Mouse (Mus musculus) hindbrain, embryonic 16.5 days (tissue): Measurements from ENCODE around the gene Ccl27a. TPM values are rescaled to one million over a fixed set of nuclear protein-coding genes. Genes with fewer than 3 reads are reported as not detected.

Experiments used
- ATAC-seq: fragments of 200-750 bp; cut with Nextera tagmentation; 2 replicates; pipeline ENCODE4 v1.8.0; 2017; ENCODE audit warnings: moderate TSS enrichment, moderate library complexity
- H3K27ac ChIP-seq: fragments of 300-500 bp; sonication (generic); 2 replicates; pipeline ENCODE4 v1.5.1; 2014; ENCODE audit warnings: low read depth, mild to moderate bottlenecking, control low read depth, low read length, moderate library complexity
- H3K27me3 ChIP-seq: fragments of 300-500 bp; sonication (generic); replicated peaks from 2 replicates; pipeline ENCODE4 v1.6.1; 2014; ENCODE audit warnings: low read length; ENCODE audit not compliant: control insufficient read depth, insufficient read depth
- H3K36me3 ChIP-seq: fragments of 300-500 bp; sonication (generic); 2 replicates; pipeline ENCODE4 v1.6.1; 2014; ENCODE audit warnings: mild to moderate bottlenecking, low read length, moderate library complexity, mixed read lengths; ENCODE audit not compliant: control insufficient read depth, insufficient read depth
- H3K4me1 ChIP-seq: fragments of 300-500 bp; sonication (generic); 2 replicates; pipeline ENCODE4 v1.6.1; 2014; ENCODE audit warnings: low read depth, low read length; ENCODE audit not compliant: control insufficient read depth, insufficient read depth
- H3K4me2 ChIP-seq: fragments of 300-500 bp; sonication (generic); 2 replicates; pipeline ENCODE4 v1.6.1; 2014; ENCODE audit warnings: mild to moderate bottlenecking, low read length, control low read depth, moderate library complexity
- H3K4me3 ChIP-seq: fragments of 300-500 bp; sonication (generic); 2 replicates; pipeline ENCODE4 v1.5.1; 2014; ENCODE audit warnings: mild to moderate bottlenecking, low read length, control low read depth, moderate library complexity
- H3K9ac ChIP-seq: fragments of 300-500 bp; sonication (generic); 2 replicates; pipeline ENCODE4 v1.6.1; 2014; ENCODE audit warnings: low read depth, mild to moderate bottlenecking, control low read depth, low read length, moderate library complexity
- H3K9me3 ChIP-seq: fragments of 300-500 bp; sonication (generic); 2 replicates; pipeline ENCODE4 v1.6.1; 2014; ENCODE audit warnings: mild to moderate bottlenecking, low read length, moderate library complexity; ENCODE audit not compliant: control insufficient read depth
- WGBS: fragments of 180-500 bp; shearing (Covaris S2); extraction: QIAGEN DNeasy Blood & Tissue Kit; methylation state at CpG from one replicate; pipeline ENCODE4 v1.1.7; 2014; 5-methylcytosine and 5-hydroxymethylcytosine counted together
- polyA plus RNA-seq: library from polyadenylated mRNA; unstranded; fragments of >200 nt; fragmentation: Nextera tagmentation; extraction: Ambion mirVana; gene quantifications from 2 replicates; pipeline ENCODE4 v1.2.1, GENCODE M21; 2015

Ccl27a gene
- polyA plus RNA-seq, 1 experiment from 2014 or later = 276 TPM

DNA sequence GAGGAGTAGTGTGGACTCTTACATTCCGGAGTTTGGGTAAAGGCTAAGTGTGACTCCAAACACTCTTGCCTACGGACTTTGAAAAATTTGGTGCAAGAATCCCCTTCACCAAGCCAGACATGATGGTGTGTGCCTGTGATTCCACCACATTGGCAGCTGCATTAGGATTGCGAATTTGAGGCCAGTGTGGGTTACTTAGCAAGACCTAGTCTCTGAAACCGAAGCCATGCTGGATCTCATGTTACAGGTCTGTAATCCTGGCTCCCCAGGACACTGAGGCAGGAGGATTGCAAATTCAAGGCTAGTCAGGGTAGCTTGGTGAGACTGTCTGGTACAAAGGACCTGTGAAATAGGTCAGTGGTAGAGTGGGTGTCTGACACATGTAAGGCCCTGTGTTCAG, 15.3 kb downstream of the Ccl27a start:
- ATAC-seq = no peak
- H3K27me3 ChIP-seq = no peaks in the 10 kb centered on the region
- H3K4me2 ChIP-seq = no peak overlapping the region
- WGBS = 90% methylated on average over 4 of the region's 4 CpGs
- no peak overlapping the region for H3K9ac ChIP-seq
- no peaks in the 10 kb centered on the region for H3K9me3 ChIP-seq
- H3K4me1 ChIP-seq = peaks cover 38% of the 10 kb centered on the region
- no peaks in the 10 kb centered on the region for H3K36me3 ChIP-seq
- no peak overlapping the region for H3K27ac ChIP-seq
- H3K4me3 ChIP-seq = no peak overlapping the region

- 87% methylated on average over 11 of the region's 11 CpGs for WGBS
- Histone ChIP-seq H3K36me3 (no peaks in the 10 kb centered on the region), H3K4me1 (peaks cover 38% of the 10 kb centered on the region), H3K4me3 (no peak overlapping the region), H3K9me3 (no peaks in the 10 kb centered on the region), H3K27ac (no peak overlapping the region), H3K4me2 (no peak overlapping the region), H3K27me3 (no peaks in the 10 kb centered on the region), H3K9ac (no peak overlapping the region)
- no peak for ATAC-seq
Measured at GRCm38 (mm10) chr4:41758021-41758420, 16.0 kb downstream of the Ccl27a start.

DNA sequence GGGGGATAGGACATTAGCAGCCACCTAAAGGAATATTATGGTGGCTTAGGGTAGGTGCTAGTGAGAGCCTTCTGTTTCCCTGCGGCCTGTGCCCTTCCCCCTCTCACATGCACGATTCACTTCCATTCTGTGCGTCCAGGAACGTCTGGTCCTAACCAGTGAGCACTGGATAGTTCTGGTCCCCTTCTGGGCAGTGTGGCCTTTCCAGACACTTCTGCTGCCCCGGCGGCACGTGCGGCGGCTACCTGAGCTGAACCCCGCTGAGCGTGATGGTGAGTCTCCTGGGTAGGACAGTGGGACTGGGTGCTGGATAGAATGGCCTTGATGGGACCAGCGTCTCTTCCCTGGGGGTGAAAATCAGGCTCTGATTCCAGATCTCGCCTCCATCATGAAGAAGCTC, 16.7 kb downstream of the Ccl27a start:
- no peaks in the 10 kb centered on the region for H3K36me3 ChIP-seq
- H3K4me1 ChIP-seq = peaks cover 33% of the 10 kb centered on the region
- H3K4me3 ChIP-seq = no peak overlapping the region
- ATAC-seq = no peak
- no peak overlapping the region for H3K4me2 ChIP-seq
- H3K27me3 ChIP-seq = no peaks in the 10 kb centered on the region
- no peaks in the 10 kb centered on the region for H3K9me3 ChIP-seq
- H3K27ac ChIP-seq = no peak overlapping the region
- H3K9ac ChIP-seq = no peak overlapping the region
- WGBS = 90% methylated on average over 13 of the region's 13 CpGs

GRCm38 (mm10) chr4:41756440-41756839, 17.6 kb downstream of the Ccl27a start:
- no peak overlapping the region for H3K27ac ChIP-seq
- peaks cover 29% of the 10 kb centered on the region for H3K4me1 ChIP-seq
- no peak for ATAC-seq
- peak overlapping the region; percentile 66 for H3K4me3 ChIP-seq
- no peaks in the 10 kb centered on the region for H3K36me3 ChIP-seq
- H3K9ac ChIP-seq = peak overlapping the region; percentile 77
- no peaks in the 10 kb centered on the region for H3K9me3 ChIP-seq
- 76% methylated on average over 8 of the region's 8 CpGs for WGBS
- H3K27me3 ChIP-seq = no peaks in the 10 kb centered on the region
- peak overlapping the region; percentile 80 for H3K4me2 ChIP-seq

GRCm38 (mm10) chr4:41755338-41756305, 18.4 kb downstream of the Ccl27a start, which contains the start of gene Sigmar1:
Gene Sigmar1, minus strand, starts transcription at chr4:41756157.
- Histone ChIP-seq H3K36me3 (no peaks in the 10 kb centered on the region), H3K27ac (peak within 1 kb of the TSS; percentile 83), H3K9me3 (no peaks in the 10 kb centered on the region), H3K4me3 (peak within 1 kb of the TSS; percentile 66), H3K4me1 (peaks cover 21% of the 10 kb centered on the region), H3K4me2 (peak within 1 kb of the TSS; percentile 80), H3K9ac (peak within 1 kb of the TSS; percentile 77), H3K27me3 (no peaks in the 10 kb centered on the region)
- ATAC-seq = peak; percentile 81
- WGBS = under 1% methylated on average over 55 of the region's 57 CpGs

DNA sequence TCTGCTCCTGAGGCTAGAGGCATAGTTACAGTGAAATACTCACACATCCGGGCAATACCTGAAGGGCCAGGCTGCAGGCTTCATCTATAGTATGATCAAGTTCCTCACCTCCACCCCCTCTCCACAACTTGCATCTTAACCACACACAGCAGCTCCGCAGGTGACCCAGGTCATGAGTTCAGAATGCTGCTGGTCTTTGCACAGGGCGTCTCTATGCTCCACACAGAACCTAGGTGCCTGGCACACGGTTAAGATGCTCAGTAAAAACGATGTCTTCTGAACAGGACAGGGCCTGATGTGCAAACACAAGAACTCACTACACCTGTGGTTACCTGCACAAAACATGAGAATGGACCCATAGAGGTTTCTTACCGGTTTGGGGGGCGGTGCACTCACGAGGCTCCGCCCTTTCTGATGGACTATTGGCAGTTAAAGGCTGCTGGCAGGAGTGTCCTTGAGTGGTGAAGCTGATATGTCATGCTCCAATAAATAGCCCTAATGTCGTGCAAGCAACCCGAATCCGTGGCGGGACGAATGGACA, 19.2 kb downstream of the Ccl27a start, which contains the start of gene Galt:
Gene Galt, plus strand, starts transcription at position 432 of the 541 bp plus-strand sequence.
- Histone ChIP-seq H3K9ac (peak within 1 kb of the TSS; percentile 77), H3K4me3 (peak within 1 kb of the TSS; percentile 66), H3K9me3 (no peaks in the 10 kb centered on the region), H3K4me2 (peak within 1 kb of the TSS; percentile 80), H3K27me3 (no peaks in the 10 kb centered on the region), H3K27ac (peak within 1 kb of the TSS; percentile 83), H3K4me1 (peaks cover 14% of the 10 kb centered on the region), H3K36me3 (no peaks in the 10 kb centered on the region)
- WGBS = 15% methylated on average over 14 of the region's 14 CpGs
- ATAC-seq = peak; percentile 69

GRCm38 (mm10) chr4:41745021-41745420, 29.0 kb downstream of the Ccl27a start:
- Histone ChIP-seq H3K27ac (no peak overlapping the region), H3K4me3 (no peak overlapping the region), H3K4me1 (peaks cover 3% of the 10 kb centered on the region), H3K36me3 (no peaks in the 10 kb centered on the region), H3K9ac (no peak overlapping the region), H3K9me3 (peaks cover 8% of the 10 kb centered on the region), H3K4me2 (no peak overlapping the region), H3K27me3 (no peaks in the 10 kb centered on the region)
- WGBS = 78% methylated on average over 1 of the region's 1 CpGs
- no peak for ATAC-seq

DNA sequence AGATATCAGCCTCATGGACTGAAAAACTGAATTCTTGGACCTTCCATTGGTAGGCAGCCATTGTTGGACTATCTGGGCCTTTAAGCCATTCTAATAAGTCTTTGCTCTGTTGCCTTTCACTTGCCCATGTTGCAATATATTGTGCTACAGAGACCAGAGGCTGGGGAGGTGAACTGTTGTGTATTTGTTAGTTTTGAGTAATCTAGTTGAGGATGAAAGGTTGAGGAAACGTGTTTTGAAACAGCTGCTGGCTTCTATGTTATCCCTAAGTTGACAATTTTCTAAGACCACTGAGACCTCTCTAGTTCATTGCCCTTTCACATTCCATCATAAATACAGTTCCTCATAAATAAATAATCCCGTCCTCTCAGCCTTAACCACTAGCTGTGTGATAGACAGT, 29.9 kb downstream of the Ccl27a start:
- Histone ChIP-seq H3K9me3 (peaks cover 8% of the 10 kb centered on the region), H3K4me1 (peaks cover 12% of the 10 kb centered on the region), H3K4me2 (no peak overlapping the region), H3K27me3 (no peaks in the 10 kb centered on the region), H3K9ac (no peak overlapping the region), H3K36me3 (peaks cover 1% of the 10 kb centered on the region; the same call in 1 of the 2 replicates), H3K27ac (no peak overlapping the region), H3K4me3 (no peak overlapping the region)
- WGBS = 74% methylated on average over 2 of the region's 2 CpGs
- ATAC-seq = no peak

DNA sequence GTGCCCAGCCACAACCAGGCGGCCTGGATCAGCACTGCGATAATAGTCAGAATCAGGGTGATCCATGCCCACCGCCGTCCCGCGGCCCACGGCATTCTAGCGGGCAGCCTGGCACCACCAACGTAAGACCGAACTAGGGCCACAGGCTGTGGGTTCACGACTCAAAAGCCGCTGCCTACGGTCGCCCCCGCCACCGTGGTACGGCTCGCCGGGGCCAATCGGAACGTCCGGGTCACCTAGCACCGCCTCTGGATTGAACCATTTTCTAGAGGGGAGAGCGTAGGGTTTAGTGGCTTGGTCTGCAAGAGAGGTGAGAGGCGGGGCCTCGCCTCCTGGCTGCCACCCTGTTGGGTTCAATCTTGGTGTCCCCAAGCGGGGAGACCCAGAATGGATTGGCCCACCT, 32.9 kb downstream of the Ccl27a start:
- Histone ChIP-seq H3K9me3 (peaks cover 3% of the 10 kb centered on the region), H3K27ac (peak overlapping the region; percentile 89), H3K4me1 (peaks cover 16% of the 10 kb centered on the region), H3K4me3 (peak overlapping the region; percentile 63), H3K27me3 (no peaks in the 10 kb centered on the region), H3K4me2 (peak overlapping the region; percentile 81), H3K36me3 (peaks cover 8% of the 10 kb centered on the region; the same call in 1 of the 2 replicates), H3K9ac (peak overlapping the region; percentile 68)
- WGBS = under 1% methylated on average over 27 of the region's 27 CpGs
- peak; percentile 97 for ATAC-seq
